7 mouse cellular contexts compared by ENCODE assay signal in genomic region chr15:80015211-80015952, GRCm38 (mm10). TPM values are rescaled to one million over a fixed set of nuclear protein-coding genes. Genes with fewer than 3 reads are reported as not detected.
DNase-seq lines count a peak whose midpoint lies in the region; ATAC-seq lines count a peak whose summit lies in the region.

No protein-coding gene starts in this region.

- DNase-seq in kidney, adult 11 months: no peak
- no peak for DNase-seq in embryo, embryonic 10 days (ENCODE audit: low spot score)
- DNase-seq in gastrocnemius, postnatal 25 days: no peak

- H3K36me3 ChIP-seq in kidney, embryonic 16.5 days (ENCODE audit: insufficient read depth, low read length): no peaks in the 10 kb centered on the region
- no peaks in the 10 kb centered on the region for H3K36me3 ChIP-seq in embryonic facial prominence, embryonic 15.5 days
- H3K36me3 ChIP-seq in intestine, embryonic 16.5 days (ENCODE audit: control insufficient read depth, insufficient read depth, low read length): no peaks in the 10 kb centered on the region
- no peaks in the 10 kb centered on the region for H3K36me3 ChIP-seq in neural tube, embryonic 14.5 days (ENCODE audit: control insufficient read depth, insufficient read depth, low read length)

- H3K4me3 ChIP-seq in kidney, embryonic 16.5 days (ENCODE audit: low read length): peak overlapping the region; percentile 67
- peak overlapping the region; percentile 55 for H3K4me3 ChIP-seq in embryonic facial prominence, embryonic 15.5 days (replicated peaks)
- H3K4me3 ChIP-seq in intestine, embryonic 16.5 days (ENCODE audit: low read length): peak overlapping the region; percentile 71
- H3K4me3 ChIP-seq in neural tube, embryonic 14.5 days (ENCODE audit: low read depth, low read length): no peak overlapping the region; the same call in 1 of the 2 replicates

- H3K4me1 ChIP-seq in kidney, embryonic 16.5 days (ENCODE audit: insufficient read depth, low read length): peaks cover 41% of the 10 kb centered on the region
- peaks cover 36% of the 10 kb centered on the region for H3K4me1 ChIP-seq in embryonic facial prominence, embryonic 15.5 days
- H3K4me1 ChIP-seq in intestine, embryonic 16.5 days (ENCODE audit: control insufficient read depth, insufficient read depth, low read length): peaks cover 21% of the 10 kb centered on the region
- peaks cover 20% of the 10 kb centered on the region; the same call in 1 of the 2 replicates for H3K4me1 ChIP-seq in neural tube, embryonic 14.5 days (ENCODE audit: control insufficient read depth, insufficient read depth, low read length)

- peak overlapping the region; percentile 99 for H3K4me2 ChIP-seq in kidney, embryonic 16.5 days (replicated peaks; ENCODE audit: low read depth, low read length)
- H3K4me2 ChIP-seq in embryonic facial prominence, embryonic 15.5 days (replicated peaks): peak overlapping the region; percentile 99
- H3K4me2 ChIP-seq in intestine, embryonic 16.5 days (ENCODE audit: low read depth, low read length): peak overlapping the region; percentile 92
- H3K4me2 ChIP-seq in neural tube, embryonic 14.5 days (ENCODE audit: low read depth, low read length): peak overlapping the region; percentile 91

- H3K9me3 ChIP-seq in kidney, embryonic 16.5 days (ENCODE audit: low read length): no peaks in the 10 kb centered on the region
- H3K9me3 ChIP-seq in embryonic facial prominence, embryonic 15.5 days (replicated peaks): no peaks in the 10 kb centered on the region
- no peaks in the 10 kb centered on the region for H3K9me3 ChIP-seq in intestine, embryonic 16.5 days (ENCODE audit: control insufficient read depth, low read length)
- no peaks in the 10 kb centered on the region for H3K9me3 ChIP-seq in neural tube, embryonic 14.5 days (ENCODE audit: control insufficient read depth, low read length)

- no peak for ATAC-seq in kidney, embryonic 16.5 days (ENCODE audit: low FRiP score, low TSS enrichment)
- ATAC-seq in embryonic facial prominence, embryonic 15.5 days (ENCODE audit: insufficient number of reproducible peaks, low FRiP score, low TSS enrichment, low read depth): no peak
- ATAC-seq in intestine, embryonic 16.5 days: no peak
- no peak for ATAC-seq in neural tube, embryonic 14.5 days (ENCODE audit: low read depth)

- H3K27me3 ChIP-seq in kidney, embryonic 16.5 days (ENCODE audit: insufficient read depth, low read length): peaks cover 57% of the 10 kb centered on the region
- peaks cover 67% of the 10 kb centered on the region for H3K27me3 ChIP-seq in embryonic facial prominence, embryonic 15.5 days
- peaks cover 27% of the 10 kb centered on the region for H3K27me3 ChIP-seq in intestine, embryonic 16.5 days (replicated peaks; ENCODE audit: control insufficient read depth, insufficient read depth, low read length)
- H3K27me3 ChIP-seq in neural tube, embryonic 14.5 days (ENCODE audit: control insufficient read depth, insufficient read depth, low read length): peaks cover 31% of the 10 kb centered on the region

- 59% methylated on average over 7 of the region's 7 CpGs for WGBS in kidney, embryonic 16.5 days
- WGBS in embryonic facial prominence, embryonic 15.5 days: 66% methylated on average over 7 of the region's 7 CpGs
- WGBS in intestine, embryonic 16.5 days: 66% methylated on average over 7 of the region's 7 CpGs
- WGBS in neural tube, embryonic 14.5 days: 59% methylated on average over 7 of the region's 7 CpGs

- peak overlapping the region; percentile 74 for H3K9ac ChIP-seq in kidney, embryonic 16.5 days (replicated peaks; ENCODE audit: low read length)
- H3K9ac ChIP-seq in embryonic facial prominence, embryonic 15.5 days: no peak overlapping the region
- H3K9ac ChIP-seq in intestine, embryonic 16.5 days (ENCODE audit: low read depth, low read length): peak overlapping the region; percentile 94
- no peak overlapping the region for H3K9ac ChIP-seq in neural tube, embryonic 14.5 days (replicated peaks; ENCODE audit: low read depth, low read length)

- peak overlapping the region; percentile 82; the same call in 1 of the 2 replicates for H3K27ac ChIP-seq in kidney, embryonic 16.5 days (ENCODE audit: low read length)
- no peak overlapping the region for H3K27ac ChIP-seq in embryonic facial prominence, embryonic 15.5 days (replicated peaks)
- H3K27ac ChIP-seq in intestine, embryonic 16.5 days (ENCODE audit: low read length): peak overlapping the region; percentile 97; the same call in 1 of the 2 replicates
- H3K27ac ChIP-seq in neural tube, embryonic 14.5 days (ENCODE audit: low read depth, low read length): no peak overlapping the region

RNA-seq across cellular contexts. Expression of gene Pdgfb, which starts 0.6 kb away (rescaled TPM):
- polyA plus RNA-seq in kidney, embryonic 16.5 days (2015; fragmentation: Nextera tagmentation; extraction: Ambion mirVana): 4.3 and 6.2 TPM in 2 replicates
- 5.2 and 5.7 TPM in 2 replicates for polyA plus RNA-seq in embryonic facial prominence, embryonic 15.5 days (2015; fragmentation: Nextera tagmentation; extraction: Ambion mirVana)
- 7.0 and 8.3 TPM in 2 replicates for polyA plus RNA-seq in intestine, embryonic 16.5 days (2015; fragmentation: Nextera tagmentation; extraction: Ambion mirVana)
- polyA plus RNA-seq in neural tube, embryonic 14.5 days (2014; fragmentation: Nextera tagmentation; extraction: Ambion mirVana): 4.5 and 5.0 TPM in 2 replicates
- 10 to 100 TPM; 13.9 to 16.7 TPM for total RNA-seq in gastrocnemius, postnatal 25 days (2021)

RNA-seq across cellular contexts. Expression of gene Cbx7, which starts 44.5 kb away (rescaled TPM):
- 3.3 and 3.9 TPM in 2 replicates for polyA plus RNA-seq in kidney, embryonic 16.5 days (2015; fragmentation: Nextera tagmentation; extraction: Ambion mirVana)
- 3.1 and 4.6 TPM in 2 replicates for polyA plus RNA-seq in embryonic facial prominence, embryonic 15.5 days (2015; fragmentation: Nextera tagmentation; extraction: Ambion mirVana)
- 3.7 and 4.8 TPM in 2 replicates for polyA plus RNA-seq in intestine, embryonic 16.5 days (2015; fragmentation: Nextera tagmentation; extraction: Ambion mirVana)
- polyA plus RNA-seq in neural tube, embryonic 14.5 days (2014; fragmentation: Nextera tagmentation; extraction: Ambion mirVana): 4.3 and 5.0 TPM in 2 replicates
- total RNA-seq in gastrocnemius, postnatal 25 days (2021): 10 to 100 TPM in 1 of 2 experiments, 1 to 10 TPM in 1; 8.6 to 11.1 TPM

Comparison
In these comparisons a context has a peak if more than half of its experiments do, and no peak if none do; other contexts are left out.
1. H3K27ac ChIP-seq: peak in kidney, embryonic 16.5 days (single experiment) and intestine, embryonic 16.5 days (single experiment); none in embryonic facial prominence, embryonic 15.5 days (single experiment) and neural tube, embryonic 14.5 days (single experiment).
2. H3K9ac ChIP-seq: peak in kidney, embryonic 16.5 days (single experiment) and intestine, embryonic 16.5 days (single experiment); none in embryonic facial prominence, embryonic 15.5 days (single experiment) and neural tube, embryonic 14.5 days (single experiment).
3. Peak in every context shown above with its lines, with median percentiles within 50 percentile points of each other: H3K4me2 ChIP-seq.